Mouse (Mus musculus): ENCODE measurements around the gene Adamtsl4. TPM values are rescaled to one million over a fixed set of nuclear protein-coding genes. Genes with fewer than 3 reads are reported as not detected.

Adamtsl4 gene
- polyA plus RNA-seq, 1 experiment from 2014 or later: 0.71 TPM

GRCm38 (mm10) chr3:95635636-95636035, 52.1 kb downstream of the Adamtsl4 start:
- Histone ChIP-seq H3K27me3 (no peaks in the 10 kb centered on the region), H3K4me2 (no peak overlapping the region), H3K4me3 (no peak overlapping the region), H3K27ac (replicated peaks) (no peak overlapping the region), H3K9me3 (no peaks in the 10 kb centered on the region), H3K9ac (no peak overlapping the region), H3K4me1 (replicated peaks) (no peaks in the 10 kb centered on the region), H3K36me3 (peaks cover 82% of the 10 kb centered on the region)
- 83% methylated on average over 4 of the region's 4 CpGs for WGBS
- no peak for ATAC-seq (ENCODE audit: low read depth)

DNA sequence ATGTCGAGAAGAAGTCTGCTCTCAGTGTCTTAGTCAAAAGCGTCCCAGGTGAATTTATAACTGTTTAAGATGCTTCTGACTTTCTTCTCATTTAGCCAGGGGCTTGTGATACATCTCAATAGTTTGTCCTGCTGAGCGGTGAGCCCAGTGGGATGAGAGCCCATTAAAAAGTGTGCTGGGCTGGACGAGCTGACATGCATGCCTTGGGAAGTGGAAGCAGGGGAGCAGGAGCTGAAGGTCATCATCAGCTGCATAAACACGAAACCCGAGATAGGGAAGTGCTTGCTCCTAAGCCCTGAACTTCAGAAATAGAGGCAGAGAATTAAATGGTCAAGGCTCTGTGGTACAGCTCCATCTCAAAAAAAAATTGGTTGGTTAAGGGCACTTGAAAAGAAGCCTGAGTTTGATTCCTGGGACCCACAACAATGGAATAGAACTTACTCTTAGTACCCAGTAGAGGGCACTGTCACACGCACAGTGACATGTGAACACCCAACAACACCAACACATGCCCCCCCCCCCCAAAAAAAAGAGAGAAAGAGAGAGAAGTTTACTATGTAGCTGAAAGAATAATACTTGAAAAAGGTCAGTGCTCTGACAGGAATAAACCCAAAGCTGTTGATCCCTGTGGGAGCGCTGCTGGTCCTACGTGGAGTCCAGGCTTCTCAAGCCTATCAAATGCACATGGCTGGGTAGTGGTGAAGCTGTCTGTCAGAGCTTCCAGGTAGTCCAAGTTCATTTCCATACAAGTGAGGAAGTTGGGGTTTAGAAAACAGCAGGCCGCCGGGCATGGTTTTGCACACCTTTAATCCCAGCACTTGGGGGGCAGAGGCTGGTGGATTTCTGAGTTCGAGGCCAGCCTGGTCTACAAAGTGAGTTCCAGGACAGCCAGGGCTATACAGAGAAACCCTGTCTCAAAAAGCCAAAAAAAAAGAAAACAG, 54.8 kb downstream of the Adamtsl4 start:
- 79% methylated on average over 12 of the region's 12 CpGs for WGBS
- Histone ChIP-seq H3K36me3 (peaks cover 97% of the 10 kb centered on the region), H3K27ac (replicated peaks) (no peak overlapping the region), H3K9me3 (no peaks in the 10 kb centered on the region), H3K4me3 (no peak overlapping the region), H3K4me1 (replicated peaks) (peaks cover 9% of the 10 kb centered on the region; the same call in 1 of the 2 replicates), H3K4me2 (no peak overlapping the region), H3K9ac (no peak overlapping the region), H3K27me3 (no peaks in the 10 kb centered on the region)
- ATAC-seq (ENCODE audit: low read depth): 0 out of 2 replicates have a peak, but pooled peaks have one; percentile 36

DNA sequence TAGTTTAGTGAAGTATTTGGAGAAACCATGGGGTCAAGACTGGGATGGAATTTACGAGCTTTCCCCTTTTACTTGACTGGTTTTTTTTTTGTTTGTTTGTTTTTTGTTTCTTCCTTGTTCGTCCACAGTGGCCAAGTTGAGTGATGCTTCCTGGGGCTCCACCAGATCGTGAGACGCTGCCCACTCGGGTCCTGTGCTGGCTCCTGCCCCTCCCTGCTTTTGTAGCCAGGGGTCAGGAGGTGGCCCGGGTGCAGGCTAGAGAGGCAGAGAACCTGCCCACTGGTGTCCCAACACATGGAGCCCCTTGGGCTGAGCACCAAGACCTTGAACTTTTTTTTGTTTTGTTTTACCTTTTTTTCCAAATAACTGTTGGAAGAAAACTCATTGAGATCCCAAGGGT, 56.4 kb downstream of the Adamtsl4 start:
- 83% methylated on average over 6 of the region's 6 CpGs for WGBS
- Histone ChIP-seq H3K4me2 (no peak overlapping the region), H3K36me3 (peaks cover 95% of the 10 kb centered on the region), H3K9me3 (no peaks in the 10 kb centered on the region), H3K9ac (no peak overlapping the region), H3K4me3 (no peak overlapping the region), H3K27me3 (no peaks in the 10 kb centered on the region), H3K4me1 (replicated peaks) (peaks cover 25% of the 10 kb centered on the region), H3K27ac (replicated peaks) (no peak overlapping the region)
- ATAC-seq (ENCODE audit: low read depth): no peak

- Histone ChIP-seq H3K36me3 (peaks cover 91% of the 10 kb centered on the region), H3K4me2 (no peak overlapping the region), H3K4me1 (replicated peaks) (peaks cover 29% of the 10 kb centered on the region), H3K9ac (no peak overlapping the region), H3K27me3 (no peaks in the 10 kb centered on the region), H3K4me3 (no peak overlapping the region), H3K9me3 (no peaks in the 10 kb centered on the region), H3K27ac (replicated peaks) (no peak overlapping the region)
- 95% methylated on average over 3 of the region's 3 CpGs for WGBS
- ATAC-seq (ENCODE audit: low read depth): no peak
These were observed 56.9 kb downstream of the Adamtsl4 start for GRCm38 (mm10) chr3:95630856-95631255.

- WGBS: 72% methylated on average over 4 of the region's 4 CpGs
- no peak overlapping the region for H3K27ac ChIP-seq (replicated peaks)
- H3K4me2 ChIP-seq: no peak overlapping the region
- H3K36me3 ChIP-seq: peaks cover 80% of the 10 kb centered on the region
- H3K4me1 ChIP-seq (replicated peaks): peaks cover 33% of the 10 kb centered on the region
- H3K9me3 ChIP-seq: no peaks in the 10 kb centered on the region
- no peak for ATAC-seq (ENCODE audit: low read depth)
- H3K27me3 ChIP-seq: no peaks in the 10 kb centered on the region
- H3K9ac ChIP-seq: no peak overlapping the region; the same call in 1 of the 2 replicates
- no peak overlapping the region for H3K4me3 ChIP-seq
These were observed 58.0 kb downstream of the Adamtsl4 start for GRCm38 (mm10) chr3:95629755-95630154.

- ATAC-seq (ENCODE audit: low read depth): no peak
- no peak overlapping the region for H3K9ac ChIP-seq
- no peak overlapping the region for H3K4me3 ChIP-seq
- no peak overlapping the region for H3K4me2 ChIP-seq
- WGBS: 91% methylated on average over 5 of the region's 5 CpGs
- no peaks in the 10 kb centered on the region for H3K27me3 ChIP-seq
- H3K4me1 ChIP-seq (replicated peaks): peaks cover 37% of the 10 kb centered on the region
- H3K27ac ChIP-seq (replicated peaks): no peak overlapping the region
- H3K36me3 ChIP-seq: peaks cover 61% of the 10 kb centered on the region
- no peaks in the 10 kb centered on the region for H3K9me3 ChIP-seq
These were observed 60.0 kb downstream of the Adamtsl4 start for GRCm38 (mm10) chr3:95627763-95628162.

Small RNAs within 50 kb of the gene (microRNA-seq; reads per million reads assigned to microRNA genes)
- not detected for gene Mir7014

Other genes with a start within 250 kb of the Adamtsl4 start
- 13.3 and 19.2 TPM in 2 replicates for gene Ctsk, start 188.7 kb downstream of the Adamtsl4 start, polyA plus RNA-seq (2015; fragmentation: Nextera tagmentation; extraction: Ambion mirVana)
- gene Ctss, start 161.1 kb downstream of the Adamtsl4 start, polyA plus RNA-seq (2015; fragmentation: Nextera tagmentation; extraction: Ambion mirVana): 17.7 and 18.9 TPM in 2 replicates
- gene Hormad1, start 128.2 kb downstream of the Adamtsl4 start, polyA plus RNA-seq (2015; fragmentation: Nextera tagmentation; extraction: Ambion mirVana): not detected in 2 replicates
- gene Golph3l, start 99.0 kb downstream of the Adamtsl4 start, polyA plus RNA-seq (2015; fragmentation: Nextera tagmentation; extraction: Ambion mirVana): 33.6 and 34.3 TPM in 2 replicates
- gene Ensa, start 62.9 kb downstream of the Adamtsl4 start, polyA plus RNA-seq (2015; fragmentation: Nextera tagmentation; extraction: Ambion mirVana): 96.1 and 104 TPM in 2 replicates
- 57.1 and 58.8 TPM in 2 replicates for gene Mcl1, start 29.1 kb downstream of the Adamtsl4 start, polyA plus RNA-seq (2015; fragmentation: Nextera tagmentation; extraction: Ambion mirVana)
- gene Ecm1, start 51.7 kb upstream of the Adamtsl4 start, polyA plus RNA-seq (2015; fragmentation: Nextera tagmentation; extraction: Ambion mirVana): 13.1 and 16.6 TPM in 2 replicates
- 36.9 and 39.2 TPM in 2 replicates for gene Tars2, start 72.3 kb upstream of the Adamtsl4 start, polyA plus RNA-seq (2015; fragmentation: Nextera tagmentation; extraction: Ambion mirVana)
- 22.6 and 26.5 TPM in 2 replicates for gene Rprd2, start 130.9 kb upstream of the Adamtsl4 start, polyA plus RNA-seq (2015; fragmentation: Nextera tagmentation; extraction: Ambion mirVana)
- 36.1 and 40.0 TPM in 2 replicates for gene Prpf3, start 168.0 kb upstream of the Adamtsl4 start, polyA plus RNA-seq (2015; fragmentation: Nextera tagmentation; extraction: Ambion mirVana)
- 327 and 348 TPM in 2 replicates for gene Mrps21, start 183.6 kb upstream of the Adamtsl4 start, polyA plus RNA-seq (2015; fragmentation: Nextera tagmentation; extraction: Ambion mirVana)
- gene Ciart, start 194.3 kb upstream of the Adamtsl4 start, polyA plus RNA-seq (2015; fragmentation: Nextera tagmentation; extraction: Ambion mirVana): 3.9 and 5.1 TPM in 2 replicates
- gene BC028528, start 204.1 kb upstream of the Adamtsl4 start, polyA plus RNA-seq (2015; fragmentation: Nextera tagmentation; extraction: Ambion mirVana): 21.9 and 24.1 TPM in 2 replicates
- 27.3 and 33.3 TPM in 2 replicates for gene Aph1a, start 206.1 kb upstream of the Adamtsl4 start, polyA plus RNA-seq (2015; fragmentation: Nextera tagmentation; extraction: Ambion mirVana)
- gene Car14, start 216.8 kb upstream of the Adamtsl4 start, polyA plus RNA-seq (2015; fragmentation: Nextera tagmentation; extraction: Ambion mirVana): 1.4 and 2.7 TPM in 2 replicates
- gene Anp32e, start 241.3 kb upstream of the Adamtsl4 start, polyA plus RNA-seq (2015; fragmentation: Nextera tagmentation; extraction: Ambion mirVana): 150 and 161 TPM in 2 replicates